Mouse (Mus musculus) ES-E14 (cell line): ENCODE measurements around the gene Cnp.

ENCODE experiments used
- HCFC1 ChIP-seq: IDR thresholded peaks from 2 replicates; pipeline ENCODE4 v1.6.1; 2012; ENCODE audit warnings: low read length, inconsistent platforms, borderline replicate concordance; ENCODE audit not compliant: insufficient read depth
- MAFK ChIP-seq: IDR thresholded peaks from 2 replicates; pipeline ENCODE4 v1.6.1; 2014; ENCODE audit warnings: mild to moderate bottlenecking, low read depth, low read length, inconsistent platforms; ENCODE audit not compliant: insufficient read depth
- ZC3H11A ChIP-seq: IDR thresholded peaks from 2 replicates; pipeline ENCODE4 v1.6.1; 2012; ENCODE audit warnings: low read depth, mild to moderate bottlenecking, inconsistent platforms, low read length, borderline replicate concordance

DNA sequence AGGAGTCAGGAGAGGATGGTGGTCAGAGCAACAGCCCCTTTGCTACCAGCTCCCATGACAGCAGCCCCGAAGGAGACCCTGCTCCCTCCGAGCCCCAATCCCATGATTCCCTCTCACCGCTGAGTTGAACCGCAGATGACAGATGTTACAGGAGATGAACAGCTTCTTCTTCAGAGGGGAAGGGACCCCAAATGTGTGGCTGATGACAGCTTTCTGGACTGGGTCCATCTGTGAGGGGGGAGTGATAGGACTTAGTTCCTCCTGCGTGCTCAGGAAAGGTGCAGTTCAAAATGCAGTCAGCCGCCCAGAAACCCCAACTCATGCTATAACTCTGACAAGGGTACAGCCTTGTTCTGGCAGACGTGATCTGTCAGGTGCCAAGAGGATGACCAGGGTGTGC lies 59.8 kb downstream of the Cnp start:
- TF ChIP-seq MAFK (no peak), ZC3H11A (no peak), HCFC1 (no peak)
